Mouse (Mus musculus) left cerebral cortex, adult 9 months (tissue): ENCODE data around the gene Epm2aip1.

ENCODE experiments used
- DNase-seq, 2 experiments: peaks; one replicate each; pipeline ENCODE4 v3.0.0; 2022; ENCODE audit warnings: low spot score in 2 of 2

Epm2aip1 gene

GRCm38 (mm10) chr9:111271434-111272160, at the start of gene Epm2aip1, which contains the start of gene Mlh1:
Epm2aip1 (plus strand) TSS chr9:111271929.
Mlh1 (minus strand) TSS chr9:111271791.
- DNase-seq = peak; percentile 98

DNA sequence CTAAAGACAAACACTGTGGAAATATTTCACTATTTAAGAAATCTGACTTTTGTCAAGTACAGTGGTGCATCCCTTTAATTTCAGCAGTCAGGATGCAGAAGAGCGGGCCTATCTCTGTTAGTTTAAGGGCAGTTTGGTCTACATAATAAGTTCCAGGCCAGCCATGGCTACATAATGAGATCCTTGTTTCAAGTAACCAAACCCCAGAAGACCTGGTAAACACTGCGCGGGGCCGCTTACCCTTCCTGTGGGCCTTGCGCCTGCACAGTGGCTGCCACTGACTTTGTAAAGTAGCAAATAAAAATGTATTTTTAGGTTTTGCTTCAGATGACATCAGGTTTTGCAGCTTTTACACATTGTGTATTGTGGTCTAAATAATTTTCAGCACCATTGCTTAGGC, 48.3 kb upstream of the Epm2aip1 start:
- no peak for DNase-seq

DNA sequence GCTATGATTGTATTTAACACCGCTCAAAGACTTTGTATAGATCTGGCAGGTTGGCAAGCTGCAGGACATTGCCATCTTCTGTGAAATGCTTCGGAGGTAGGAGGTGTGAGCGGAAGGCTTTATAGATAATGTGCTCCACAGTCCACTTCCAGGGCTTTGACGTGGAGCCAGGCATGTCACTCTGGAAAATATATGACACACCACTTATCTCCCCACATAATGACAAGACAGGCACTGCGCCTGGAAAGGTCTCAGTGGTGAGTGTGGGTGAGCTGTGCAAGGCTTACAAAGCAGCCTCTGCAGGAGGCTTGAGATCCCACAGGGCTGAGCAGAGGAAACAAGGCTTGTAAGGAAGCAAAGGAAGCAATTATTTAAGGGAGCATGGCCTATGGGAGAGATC, 43.3 kb upstream of the Epm2aip1 start:
- DNase-seq = no peak

- DNase-seq = no peak
These were observed 37.0 kb upstream of the Epm2aip1 start for GRCm38 (mm10) chr9:111234701-111235100.

- DNase-seq = no peak
These were observed 34.0 kb upstream of the Epm2aip1 start for GRCm38 (mm10) chr9:111237726-111238125.

DNA sequence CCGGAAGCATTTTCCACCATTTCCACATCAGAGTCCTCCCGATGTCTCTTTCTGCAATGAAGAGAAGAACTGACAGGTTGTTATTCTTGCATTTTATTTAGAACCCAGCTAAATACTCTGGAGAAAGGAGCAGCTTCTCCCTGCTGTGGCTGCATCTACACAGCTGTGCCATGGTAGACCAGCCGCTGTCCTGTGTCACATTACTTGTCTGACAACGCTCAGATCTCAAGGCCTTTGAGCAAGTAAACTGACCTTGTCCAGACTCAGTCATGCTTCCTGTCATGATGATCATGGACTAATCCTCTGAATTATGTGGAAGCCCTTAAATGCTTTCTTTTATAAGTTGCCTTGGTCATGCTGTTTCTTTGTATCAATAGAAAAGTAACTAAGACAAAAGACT, 31.9 kb upstream of the Epm2aip1 start:
- DNase-seq = no peak

- no peak for DNase-seq
These were observed 28.3 kb upstream of the Epm2aip1 start for GRCm38 (mm10) chr9:111243384-111243783.

- no peak for DNase-seq
These were observed 26.2 kb upstream of the Epm2aip1 start for GRCm38 (mm10) chr9:111245546-111245945.

GRCm38 (mm10) chr9:111247682-111248246, 24.0 kb upstream of the Epm2aip1 start:
- peak in 1 of 2 experiments; percentile 19 for DNase-seq

DNA sequence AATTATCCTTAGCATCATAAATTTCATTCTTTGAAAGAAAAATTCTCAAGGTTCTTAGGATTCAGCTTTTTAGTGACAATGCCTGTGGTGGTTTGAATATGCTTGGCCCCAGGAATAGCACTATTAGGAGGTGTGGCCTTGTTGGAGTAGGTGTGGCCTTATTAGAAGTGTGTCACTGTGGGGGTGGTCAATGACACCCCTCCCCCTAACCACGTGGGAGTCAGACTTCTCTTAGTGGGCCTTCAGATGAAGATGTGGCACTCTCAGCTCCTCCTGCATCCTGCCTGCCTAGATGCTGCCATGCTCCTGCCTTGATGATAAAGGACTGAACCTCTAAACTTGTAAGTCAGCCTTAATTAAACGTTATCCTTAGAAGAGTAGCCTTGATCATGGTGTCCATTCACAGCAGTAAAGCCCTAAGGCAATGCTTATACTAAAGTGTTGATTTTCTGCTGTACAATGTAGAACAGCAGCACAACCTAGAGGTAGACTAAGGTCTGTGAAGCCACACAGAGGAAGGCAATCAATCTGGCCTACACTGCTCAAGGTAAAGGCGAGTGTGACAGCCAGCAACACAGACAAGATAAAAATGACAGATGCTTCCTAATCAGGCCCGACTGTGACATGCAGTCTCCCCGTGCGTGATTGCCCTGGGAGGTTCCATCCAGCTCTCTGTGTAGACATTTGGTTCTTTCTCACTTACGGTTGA, 19.4 kb upstream of the Epm2aip1 start:
- no peak for DNase-seq

DNA sequence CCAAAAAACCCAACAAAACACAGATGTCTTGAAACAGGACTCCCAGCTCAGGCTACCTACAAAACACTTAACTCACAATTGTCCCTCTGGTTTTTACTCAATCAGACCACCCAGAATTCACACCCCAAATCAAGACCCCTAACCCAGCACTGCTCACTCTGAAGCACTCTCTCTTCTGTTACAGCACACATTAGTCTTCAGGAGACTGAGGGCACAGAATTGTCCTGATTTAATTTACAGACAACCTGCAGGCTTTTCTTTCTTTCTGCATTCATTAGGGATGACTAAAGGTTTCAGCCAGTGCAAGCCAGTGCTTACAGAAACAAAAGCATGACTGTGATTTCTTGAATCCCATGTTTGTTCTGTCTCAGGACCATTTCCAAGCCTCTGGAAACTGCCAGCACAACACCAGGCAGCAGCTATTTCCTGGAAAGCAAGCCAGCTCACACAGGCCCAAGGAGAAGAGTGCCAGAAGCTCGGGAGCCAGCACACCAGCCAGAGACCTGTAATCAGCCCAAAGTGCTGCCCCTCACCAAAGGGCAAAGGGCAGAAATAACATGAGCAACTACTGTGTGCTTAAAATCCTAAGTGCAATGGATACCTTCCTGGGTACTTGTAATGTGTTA, 11.3 kb upstream of the Epm2aip1 start:
- peak; percentile 23 to 46 for DNase-seq

- DNase-seq = no peak
These were observed 10.4 kb upstream of the Epm2aip1 start for GRCm38 (mm10) chr9:111261356-111261755.

DNA sequence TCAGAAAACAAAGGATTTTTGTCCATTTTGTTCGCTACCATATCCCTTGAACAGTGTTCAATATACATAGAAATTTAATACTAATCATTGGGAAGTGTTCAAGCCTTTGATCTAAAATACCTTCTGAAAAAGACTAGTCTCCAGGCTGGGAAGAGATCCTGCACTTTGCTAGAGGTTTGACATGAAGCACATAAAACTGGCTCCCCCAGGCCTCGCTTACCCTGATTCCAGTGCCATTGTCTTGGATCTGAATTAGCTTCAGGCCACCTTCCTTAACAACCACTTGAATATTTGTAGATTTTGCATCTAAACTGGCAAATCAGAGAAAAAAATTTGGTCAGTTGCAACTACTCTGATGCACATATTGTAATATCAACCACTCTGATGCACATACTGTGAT, 3.7 kb upstream of the Epm2aip1 start:
- DNase-seq = no peak

DNA sequence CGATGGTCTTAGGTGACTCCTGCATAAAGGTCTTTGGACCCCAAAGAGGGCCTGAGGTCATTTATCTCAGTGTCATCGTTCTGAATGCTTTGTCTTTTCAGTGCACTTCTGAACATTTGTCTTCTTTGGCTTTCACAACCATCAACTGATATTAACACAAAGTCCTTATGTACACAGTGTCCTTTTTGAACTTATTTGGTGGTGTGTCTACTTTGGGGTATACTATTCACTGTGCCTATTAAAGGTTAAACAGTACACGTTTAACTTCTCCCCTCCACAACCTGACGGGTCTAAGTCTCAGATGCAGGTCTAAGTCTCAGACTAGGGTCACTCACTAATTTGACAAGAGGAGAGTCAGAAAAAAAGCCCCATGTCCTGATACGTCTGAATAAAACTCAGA, 1.1 kb upstream of the Epm2aip1 start:
- DNase-seq = no peak

- DNase-seq = no peak
These were observed 684 bp upstream of the Epm2aip1 start for GRCm38 (mm10) chr9:111271056-111271433.

DNA sequence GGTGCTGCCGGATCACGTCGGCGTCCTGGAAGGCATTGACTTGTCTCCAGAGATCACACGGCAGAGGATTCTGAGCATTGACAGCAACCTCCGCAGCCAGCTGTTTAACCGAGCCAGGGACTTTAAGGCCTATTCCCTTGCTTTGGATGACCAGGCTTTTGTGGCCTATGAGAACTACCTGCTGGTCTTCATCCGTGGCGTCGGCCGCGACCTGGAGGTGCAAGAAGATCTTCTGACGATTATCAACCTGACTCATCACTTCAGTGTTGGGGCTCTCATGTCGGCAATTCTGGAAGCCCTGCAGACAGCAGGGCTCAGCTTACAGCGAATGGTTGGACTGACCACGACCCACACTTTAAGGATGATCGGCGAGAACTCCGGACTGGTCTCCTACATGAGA, 627 bp downstream of the Epm2aip1 start:
- DNase-seq = no peak

GRCm38 (mm10) chr9:111272996-111273785, 1.5 kb downstream of the Epm2aip1 start:
- DNase-seq = no peak

GRCm38 (mm10) chr9:111273958-111274357, 2.2 kb downstream of the Epm2aip1 start:
- no peak for DNase-seq

DNA sequence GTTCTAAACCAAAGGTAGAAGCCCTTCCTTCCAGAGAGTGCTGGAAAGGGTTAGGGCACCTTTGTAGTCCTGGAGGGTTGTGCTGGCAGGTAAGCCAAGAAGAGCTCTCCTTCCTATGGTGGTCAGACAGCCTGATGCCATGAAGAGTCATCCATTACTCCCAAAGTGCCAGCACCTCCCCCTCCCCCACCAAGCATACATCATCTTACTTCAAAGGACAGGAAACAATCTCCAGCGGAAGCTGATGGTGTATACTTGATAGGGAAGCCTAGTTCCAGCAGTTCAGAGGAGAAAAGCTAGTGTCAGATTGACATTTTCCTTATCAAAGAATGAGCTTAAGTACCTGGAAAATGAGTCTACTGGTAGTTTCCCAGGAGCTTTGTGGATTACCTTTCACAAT, 3.4 kb downstream of the Epm2aip1 start:
- DNase-seq = no peak

DNA sequence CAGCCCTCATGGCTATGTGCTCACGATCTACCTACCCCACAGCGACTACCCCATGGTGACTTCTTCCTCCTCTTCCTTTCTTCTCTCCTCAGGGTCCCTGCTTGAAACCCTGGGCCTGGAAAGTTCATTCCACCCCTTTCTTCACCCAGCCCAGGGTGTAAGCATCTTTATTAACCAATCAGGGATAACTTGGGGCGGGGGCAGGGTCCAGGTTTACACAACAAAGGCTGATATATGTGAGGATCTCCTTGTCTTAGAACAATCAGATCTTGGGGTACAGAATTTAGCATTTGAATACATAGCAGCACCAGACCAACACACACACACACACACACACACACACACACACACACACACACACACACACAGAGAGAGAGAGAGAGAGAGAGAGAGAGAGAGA, 13.3 kb downstream of the Epm2aip1 start:
- no peak for DNase-seq

DNA sequence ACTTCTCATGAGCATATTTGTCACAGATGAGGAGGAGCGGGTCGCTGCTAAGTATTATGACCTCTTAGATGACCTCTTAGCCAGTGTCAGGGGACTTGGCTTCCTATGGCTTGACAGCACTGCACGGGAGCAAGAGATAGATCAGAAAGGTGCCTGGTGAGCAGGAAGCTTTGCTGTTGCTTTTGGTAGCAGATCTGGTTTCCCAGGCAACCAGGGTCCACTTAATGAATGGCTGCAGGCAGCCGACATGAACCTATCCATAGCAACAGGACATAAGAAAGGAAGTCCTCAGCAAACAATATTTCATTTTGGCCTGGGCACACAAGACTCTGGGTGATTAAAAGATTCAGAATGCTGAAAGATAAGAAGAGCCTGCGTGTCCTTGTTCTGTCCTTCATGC, 13.9 kb downstream of the Epm2aip1 start:
- DNase-seq = no peak

DNA sequence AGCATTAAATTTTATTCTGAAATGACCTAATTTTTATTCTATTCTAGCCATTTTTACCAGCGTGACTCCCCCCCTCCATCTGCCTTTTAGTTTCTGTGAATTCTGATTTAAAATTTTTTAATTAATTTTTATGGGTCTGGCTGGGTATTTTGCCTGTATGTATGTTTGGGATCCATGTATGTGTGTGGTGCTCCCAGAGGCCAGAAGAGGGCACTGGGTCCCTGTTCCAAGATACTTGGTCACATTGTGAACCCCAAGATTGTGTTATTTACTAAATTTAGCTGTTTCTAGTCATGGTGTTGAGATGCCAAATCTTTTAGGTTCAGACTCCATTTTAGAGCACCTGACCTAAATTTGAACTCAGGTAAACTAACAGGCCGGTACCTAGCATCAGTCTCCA, 14.7 kb downstream of the Epm2aip1 start:
- no peak for DNase-seq
